Mouse (Mus musculus) bone marrow macrophage, adult 2 months (primary cell): ENCODE results near the gene Plk5. TPM values are rescaled to one million over a fixed set of nuclear protein-coding genes. Genes with fewer than 3 reads are reported as not detected.

Source experiments
- H3K27ac ChIP-seq: 2 replicates; pipeline ENCODE4 v1.5.1; 2012; ENCODE audit warnings: low read depth, low read length; ENCODE audit not compliant: insufficient read depth
- H3K4me1 ChIP-seq: 2 replicates; pipeline ENCODE4 v1.6.1; 2012; ENCODE audit warnings: low read length; ENCODE audit not compliant: control insufficient read depth, insufficient read depth
- H3K4me3 ChIP-seq: 2 replicates; pipeline ENCODE4 v1.5.1; 2012; ENCODE audit warnings: mild to moderate bottlenecking, low read length, moderate library complexity; ENCODE audit not compliant: insufficient read depth
- CTCF ChIP-seq: IDR thresholded peaks from 2 replicates; pipeline ENCODE4 v1.5.1; 2012; ENCODE audit warnings: low read depth, mild to moderate bottlenecking, low read length, moderate library complexity
- POLR2A ChIP-seq: IDR thresholded peaks from 2 replicates; pipeline ENCODE4 v1.6.1; 2012; ENCODE audit warnings: mild to moderate bottlenecking, low read depth, low read length, borderline replicate concordance
- polyA plus RNA-seq: library from polyadenylated mRNA; stranded (reverse); fragments of >200 nt; gene quantifications from 2 replicates; pipeline ENCODE4 v1.2.4, GENCODE M21; 2012; ENCODE audit not compliant: missing spikeins, insufficient read depth, insufficient read length

Gene Plk5
- polyA plus RNA-seq = not detected in 2 replicates

- no peak within 1 kb of the TSS for H3K27ac ChIP-seq
- TF ChIP-seq POLR2A (no peak), CTCF (no peak)
These were observed at the start of gene Plk5 for GRCm38 (mm10) chr10:80356001-80356682. Gene Plk5 (plus strand): TSS chr10:80356459.

GRCm38 (mm10) chr10:80311560-80311959 is 44.7 kb upstream of the Plk5 start:
- H3K4me3 ChIP-seq = no peak overlapping the region
- TF ChIP-seq POLR2A (no peak), CTCF (no peak)
- H3K4me1 ChIP-seq = peaks cover 10% of the 10 kb centered on the region
- H3K27ac ChIP-seq = no peak overlapping the region

More at GRCm38 (mm10) chr10:80356001-80356682, at the start of gene Plk5:
- Histone ChIP-seq H3K4me1 (no peaks in the 10 kb centered on the region), H3K4me3 (no peak within 1 kb of the TSS)

- Histone ChIP-seq H3K27ac (no peak overlapping the region), H3K4me1 (peaks cover 13% of the 10 kb centered on the region)
- TF ChIP-seq POLR2A = no peak
- TF ChIP-seq CTCF = no peak
These were observed 43.4 kb upstream of the Plk5 start for GRCm38 (mm10) chr10:80312586-80313504.

GRCm38 (mm10) chr10:80313627-80314201 is 42.5 kb upstream of the Plk5 start:
- Histone ChIP-seq H3K4me1 (peaks cover 13% of the 10 kb centered on the region), H3K4me3 (no peak overlapping the region), H3K27ac (no peak overlapping the region)
- TF ChIP-seq CTCF (no peak), POLR2A (no peak)

More at GRCm38 (mm10) chr10:80312586-80313504, 43.4 kb upstream of the Plk5 start:
- no peak overlapping the region for H3K4me3 ChIP-seq

DNA sequence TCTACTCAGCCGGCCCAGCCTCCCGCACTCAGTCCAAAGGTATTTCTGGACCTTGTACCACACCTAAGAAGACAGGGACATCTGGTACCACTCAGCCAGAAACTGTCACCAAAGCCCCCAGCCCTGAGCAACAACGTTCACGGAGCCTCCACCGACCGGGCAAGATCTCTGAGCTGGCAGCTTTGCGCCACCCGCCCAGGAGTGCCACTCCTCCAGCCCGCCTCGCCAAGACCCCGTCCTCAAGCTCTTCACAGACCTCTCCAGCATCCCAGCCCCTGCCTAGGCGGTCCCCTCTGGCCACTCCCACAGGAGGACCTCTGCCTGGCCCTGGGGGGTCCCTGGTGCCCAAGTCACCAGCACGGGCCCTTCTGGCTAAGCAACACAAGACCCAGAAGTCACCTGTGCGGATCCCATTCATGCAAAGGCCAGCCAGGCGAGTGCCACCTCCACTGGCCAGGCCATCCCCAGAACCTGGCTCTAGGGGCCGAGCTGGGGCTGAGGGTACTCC is 41.7 kb upstream of the Plk5 start:
- Histone ChIP-seq H3K4me3 (no peak overlapping the region), H3K4me1 (peaks cover 18% of the 10 kb centered on the region), H3K27ac (no peak overlapping the region)
- no peak for TF ChIP-seq CTCF
- no peak for TF ChIP-seq POLR2A

DNA sequence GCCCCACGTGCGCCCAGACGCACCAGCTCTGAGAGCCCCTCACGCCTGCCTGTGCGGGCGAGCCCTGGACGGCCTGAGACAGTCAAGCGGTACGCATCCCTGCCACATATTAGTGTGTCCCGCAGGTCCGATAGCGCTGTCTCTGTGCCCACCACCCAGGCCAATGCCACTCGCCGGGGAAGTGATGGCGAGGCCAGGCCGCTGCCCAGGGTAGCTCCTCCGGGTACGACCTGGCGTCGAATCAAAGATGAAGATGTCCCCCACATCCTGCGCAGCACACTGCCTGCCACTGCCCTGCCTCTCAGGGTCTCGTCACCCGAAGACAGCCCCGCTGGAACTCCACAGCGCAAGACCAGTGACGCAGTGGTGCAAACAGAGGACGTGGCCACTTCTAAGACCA is 40.9 kb upstream of the Plk5 start:
- Histone ChIP-seq H3K4me1 (peaks cover 19% of the 10 kb centered on the region), H3K4me3 (no peak overlapping the region), H3K27ac (no peak overlapping the region)
- TF ChIP-seq POLR2A (no peak), CTCF (no peak)

- H3K4me1 ChIP-seq = peaks cover 22% of the 10 kb centered on the region
- no peak overlapping the region for H3K27ac ChIP-seq
- TF ChIP-seq CTCF = no peak
- no peak for TF ChIP-seq POLR2A
- no peak overlapping the region for H3K4me3 ChIP-seq
These were observed 39.9 kb upstream of the Plk5 start for GRCm38 (mm10) chr10:80316359-80316781.

GRCm38 (mm10) chr10:80317011-80317410 is 39.2 kb upstream of the Plk5 start:
- no peak overlapping the region for H3K27ac ChIP-seq
- H3K4me1 ChIP-seq = peaks cover 28% of the 10 kb centered on the region
- H3K4me3 ChIP-seq = no peak overlapping the region
- TF ChIP-seq CTCF (no peak), POLR2A (no peak)

DNA sequence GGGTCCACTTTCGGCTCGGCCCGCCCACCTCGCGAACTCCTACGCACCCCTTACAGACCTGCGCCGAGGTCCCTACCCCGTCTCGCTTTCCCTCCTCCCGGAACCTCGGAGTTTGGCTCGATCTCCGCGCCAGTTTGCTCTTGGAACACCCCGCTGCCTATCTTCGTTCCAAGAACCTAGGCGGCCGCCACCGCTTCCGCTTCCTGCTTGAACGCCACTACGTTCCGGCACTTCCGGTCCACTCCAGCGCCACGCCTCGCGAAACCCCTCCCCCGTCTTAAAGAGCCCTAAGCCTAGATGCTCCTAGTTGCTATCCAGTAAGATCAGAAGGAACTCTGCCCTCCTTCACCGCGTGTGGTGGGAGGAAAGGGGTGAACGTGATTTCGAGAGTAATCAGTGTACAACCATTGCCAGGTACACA is 35.9 kb upstream of the Plk5 start, which contains the start of gene 2310011J03Rik:
TSS of gene 2310011J03Rik (minus strand) at position 198 of the 421 bp plus-strand sequence.
- H3K4me3 ChIP-seq = peak within 1 kb of the TSS; percentile 93
- peaks cover 19% of the 10 kb centered on the region for H3K4me1 ChIP-seq
- TF ChIP-seq POLR2A = 0 out of 2 replicates have a peak, but pooled peaks have one; percentile 59
- TF ChIP-seq CTCF = no peak
- H3K27ac ChIP-seq = peak within 1 kb of the TSS; percentile 91
